Mouse (Mus musculus): ENCODE results near the gene Gpr65. TPM values are rescaled to one million over a fixed set of nuclear protein-coding genes. Genes with fewer than 3 reads are reported as not detected.

Gpr65 gene
- polyA plus RNA-seq, 1 experiment from 2014 or later, result 6.3 TPM

DNA sequence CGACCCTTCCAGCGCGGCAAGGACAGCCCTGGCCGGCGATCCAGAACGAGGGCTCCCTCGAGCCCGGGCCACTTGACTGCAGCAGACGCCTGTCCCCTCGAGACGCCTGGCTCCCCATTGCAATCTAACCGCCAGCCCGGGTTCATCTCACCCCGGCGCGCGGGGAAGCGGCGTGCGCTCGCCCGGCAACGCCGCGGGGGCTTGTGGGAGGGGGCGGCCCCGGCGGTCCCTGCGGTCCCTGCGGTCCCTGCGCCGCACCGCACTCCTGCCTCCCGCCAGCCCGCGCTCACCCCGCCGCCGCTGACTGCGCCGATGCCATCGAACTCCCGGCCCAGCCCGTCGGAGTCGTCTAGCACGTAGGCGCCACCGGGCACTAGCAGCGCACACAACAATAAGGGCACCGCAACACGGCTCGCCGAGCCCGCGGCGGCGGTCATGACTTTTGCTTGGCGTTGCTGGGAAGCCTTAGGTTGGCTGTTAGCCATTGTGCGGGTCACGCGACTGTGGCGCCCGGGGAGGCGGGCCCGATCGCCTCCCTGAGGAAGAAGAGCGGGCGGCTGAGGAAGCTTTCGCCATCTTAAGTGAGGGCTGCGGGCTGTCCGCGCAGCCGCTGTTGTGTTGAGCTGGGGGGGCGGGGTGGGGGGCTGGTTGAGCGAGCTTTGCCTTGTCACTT, 9.5 kb upstream of the Gpr65 start, which contains the start of gene Galc:
Galc (minus strand) TSS at position 615 of the 673 bp plus-strand sequence.
- peak; percentile 89 for ATAC-seq (ENCODE audit: insufficient number of reproducible peaks, low FRiP score, low TSS enrichment, low read depth)
- Histone ChIP-seq H3K27ac (peak within 1 kb of the TSS; percentile 86), H3K4me3 (peak within 1 kb of the TSS; percentile 71), H3K9me3 (no peaks in the 10 kb centered on the region), H3K9ac (peak within 1 kb of the TSS; percentile 76), H3K4me2 (peak within 1 kb of the TSS; percentile 63), H3K36me3 (no peaks in the 10 kb centered on the region), H3K4me1 (no peaks in the 10 kb centered on the region), H3K27me3 (no peaks in the 10 kb centered on the region)
- under 1% methylated on average over 74 of the region's 76 CpGs for WGBS

- no peaks in the 10 kb centered on the region for H3K4me1 ChIP-seq
- peak overlapping the region; percentile 63 for H3K4me2 ChIP-seq
- H3K4me3 ChIP-seq, result peak overlapping the region; percentile 71
- ATAC-seq (ENCODE audit: insufficient number of reproducible peaks, low FRiP score, low TSS enrichment, low read depth), result no peak; the same call in 1 of the 2 replicates
- H3K9me3 ChIP-seq, result no peaks in the 10 kb centered on the region
- H3K27ac ChIP-seq, result peak overlapping the region; percentile 86; the same call in 1 of the 2 replicates
- no peaks in the 10 kb centered on the region for H3K27me3 ChIP-seq
- no peaks in the 10 kb centered on the region for H3K36me3 ChIP-seq
- peak overlapping the region; percentile 76 for H3K9ac ChIP-seq
- 3% methylated on average over 12 of the region's 12 CpGs for WGBS
These were observed 8.9 kb upstream of the Gpr65 start for GRCm38 (mm10) chr12:98259518-98259852.

DNA sequence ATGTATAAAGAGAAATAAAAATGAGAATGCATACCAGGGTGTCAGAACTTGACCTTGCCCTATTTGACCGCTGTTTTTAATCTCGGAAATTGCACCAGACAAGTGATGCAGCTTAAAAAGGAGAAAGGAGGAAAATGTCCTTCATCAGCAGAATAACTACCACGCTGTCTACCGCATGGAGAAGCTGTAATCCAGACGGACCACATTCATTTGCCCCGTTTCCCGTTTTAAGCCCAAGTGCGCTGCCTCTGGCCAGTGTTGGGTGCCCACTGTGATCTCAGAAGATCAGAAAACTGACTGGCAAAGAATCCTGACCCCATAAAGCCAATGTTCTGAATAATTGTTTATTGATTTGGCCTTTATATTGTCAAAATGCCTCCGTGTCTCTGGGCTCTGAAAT, 2.7 kb upstream of the Gpr65 start:
- 85% methylated on average over 9 of the region's 9 CpGs for WGBS
- no peaks in the 10 kb centered on the region for H3K36me3 ChIP-seq
- H3K4me1 ChIP-seq, result no peaks in the 10 kb centered on the region
- no peak overlapping the region for H3K9ac ChIP-seq
- ATAC-seq (ENCODE audit: insufficient number of reproducible peaks, low FRiP score, low TSS enrichment, low read depth), result no peak
- no peak overlapping the region for H3K4me3 ChIP-seq
- no peak overlapping the region for H3K4me2 ChIP-seq
- no peaks in the 10 kb centered on the region for H3K27me3 ChIP-seq
- H3K9me3 ChIP-seq, result no peaks in the 10 kb centered on the region
- H3K27ac ChIP-seq, result no peak overlapping the region

- Histone ChIP-seq H3K9ac (no peak overlapping the region), H3K4me3 (no peak overlapping the region), H3K27me3 (no peaks in the 10 kb centered on the region), H3K27ac (no peak overlapping the region), H3K36me3 (no peaks in the 10 kb centered on the region), H3K4me1 (no peaks in the 10 kb centered on the region), H3K9me3 (no peaks in the 10 kb centered on the region), H3K4me2 (no peak overlapping the region)
- 46% methylated on average over 17 of the region's 17 CpGs for WGBS
- no peak for ATAC-seq (ENCODE audit: insufficient number of reproducible peaks, low FRiP score, low TSS enrichment, low read depth)
These were observed 1.6 kb downstream of the Gpr65 start for GRCm38 (mm10) chr12:98269791-98270745.

DNA sequence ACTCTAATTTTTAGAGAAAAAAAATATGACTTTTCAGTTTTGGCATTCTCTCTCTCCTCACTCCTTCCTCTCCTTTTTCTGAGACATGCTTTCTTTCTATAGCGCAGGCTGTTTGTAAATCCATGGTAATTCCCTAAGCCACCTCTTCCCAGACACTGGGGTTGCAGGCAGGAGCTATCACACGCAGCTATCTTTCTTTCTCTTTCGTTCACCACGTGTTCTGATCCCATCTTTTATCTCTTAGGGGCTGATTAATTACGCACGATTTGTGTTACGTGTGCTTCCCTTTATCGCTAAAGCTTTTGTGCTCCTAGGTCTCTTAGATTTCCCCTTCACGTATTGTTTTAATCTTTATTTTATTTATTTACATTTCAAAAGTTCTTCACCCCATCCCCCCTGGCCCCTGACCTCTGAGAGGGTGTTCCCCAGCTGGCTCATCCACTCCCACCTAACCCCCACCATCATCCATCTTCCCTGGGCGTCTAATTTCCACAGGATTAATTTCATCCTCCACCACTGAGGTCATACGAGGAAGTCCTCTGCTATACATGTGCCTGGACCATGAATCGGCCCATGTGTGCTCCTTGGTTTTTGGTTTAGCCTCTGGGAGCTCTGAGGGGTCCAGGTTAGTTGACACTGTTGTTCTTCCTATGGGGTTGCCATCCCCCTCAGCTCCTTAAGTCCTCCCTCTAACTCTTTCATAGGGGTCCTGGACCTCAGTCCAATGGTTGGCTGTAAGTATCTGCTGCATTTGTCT, 2.6 kb downstream of the Gpr65 start:
- no peak for ATAC-seq (ENCODE audit: insufficient number of reproducible peaks, low FRiP score, low TSS enrichment, low read depth)
- 58% methylated on average over 12 of the region's 12 CpGs for WGBS
- Histone ChIP-seq H3K9me3 (no peaks in the 10 kb centered on the region), H3K4me3 (no peak overlapping the region), H3K9ac (no peak overlapping the region), H3K4me2 (no peak overlapping the region), H3K27ac (no peak overlapping the region), H3K36me3 (no peaks in the 10 kb centered on the region), H3K4me1 (no peaks in the 10 kb centered on the region), H3K27me3 (no peaks in the 10 kb centered on the region)

- Histone ChIP-seq H3K4me3 (no peak overlapping the region), H3K27ac (no peak overlapping the region), H3K9ac (no peak overlapping the region), H3K9me3 (no peaks in the 10 kb centered on the region), H3K4me1 (no peaks in the 10 kb centered on the region), H3K4me2 (no peak overlapping the region), H3K36me3 (no peaks in the 10 kb centered on the region), H3K27me3 (no peaks in the 10 kb centered on the region)
- 79% methylated on average over 7 of the region's 7 CpGs for WGBS
- ATAC-seq (ENCODE audit: insufficient number of reproducible peaks, low FRiP score, low TSS enrichment, low read depth), result no peak
These were observed 4.0 kb downstream of the Gpr65 start for GRCm38 (mm10) chr12:98272433-98272832.

DNA sequence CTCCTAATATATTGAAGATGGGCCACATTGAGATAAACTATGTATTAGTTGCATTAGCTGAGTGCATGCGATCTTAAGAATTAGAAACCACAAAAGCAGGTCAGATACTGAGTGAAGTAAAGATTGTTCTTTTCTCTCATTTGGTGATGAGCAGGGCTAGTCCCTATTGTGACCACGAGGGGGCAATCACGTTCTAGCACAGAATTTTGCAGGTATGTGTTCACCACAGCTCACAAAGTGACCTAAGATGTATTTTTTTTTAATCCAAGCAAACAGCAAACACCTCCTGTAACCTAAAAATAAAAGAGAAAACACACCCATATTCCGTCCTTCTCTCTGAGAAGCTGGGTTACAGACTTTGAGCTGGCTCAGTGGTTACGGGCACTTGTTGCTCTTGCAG, 12.1 kb downstream of the Gpr65 start:
- Histone ChIP-seq H3K9ac (no peak overlapping the region), H3K4me2 (no peak overlapping the region), H3K4me1 (no peaks in the 10 kb centered on the region), H3K27ac (no peak overlapping the region), H3K9me3 (no peaks in the 10 kb centered on the region), H3K4me3 (no peak overlapping the region), H3K36me3 (no peaks in the 10 kb centered on the region), H3K27me3 (no peaks in the 10 kb centered on the region)
- 29% methylated on average over 5 of the region's 5 CpGs for WGBS
- ATAC-seq (ENCODE audit: insufficient number of reproducible peaks, low FRiP score, low TSS enrichment, low read depth), result no peak

DNA sequence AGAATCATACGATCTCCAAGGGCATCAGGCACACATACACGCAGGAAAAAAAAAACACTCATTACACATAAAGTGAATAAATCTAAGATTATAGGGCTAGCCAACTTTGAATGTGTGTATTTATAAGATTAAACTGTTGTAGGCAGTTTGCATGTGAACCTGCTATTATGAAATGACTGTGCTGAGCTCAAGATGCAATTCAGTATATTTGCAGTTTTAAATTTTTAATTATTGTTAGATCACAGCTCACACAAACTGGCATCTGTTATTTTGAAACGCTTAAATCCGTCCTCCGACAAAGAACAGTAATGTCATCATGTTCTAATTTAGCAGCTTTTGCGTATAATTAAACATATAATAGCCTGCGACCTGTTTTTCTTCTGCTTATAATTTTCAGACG, 12.6 kb downstream of the Gpr65 start:
- Histone ChIP-seq H3K27ac (no peak overlapping the region), H3K4me1 (no peaks in the 10 kb centered on the region), H3K36me3 (no peaks in the 10 kb centered on the region), H3K4me2 (no peak overlapping the region), H3K4me3 (no peak overlapping the region), H3K9me3 (no peaks in the 10 kb centered on the region), H3K9ac (no peak overlapping the region), H3K27me3 (no peaks in the 10 kb centered on the region)
- 66% methylated on average over 8 of the region's 8 CpGs for WGBS
- ATAC-seq (ENCODE audit: insufficient number of reproducible peaks, low FRiP score, low TSS enrichment, low read depth), result no peak

- Histone ChIP-seq H3K4me3 (no peak overlapping the region), H3K9me3 (no peaks in the 10 kb centered on the region), H3K4me1 (no peaks in the 10 kb centered on the region), H3K9ac (no peak overlapping the region), H3K27me3 (no peaks in the 10 kb centered on the region), H3K36me3 (no peaks in the 10 kb centered on the region), H3K27ac (peak overlapping the region; percentile 38; the same call in 1 of the 2 replicates), H3K4me2 (no peak overlapping the region)
- ATAC-seq (ENCODE audit: insufficient number of reproducible peaks, low FRiP score, low TSS enrichment, low read depth), result no peak
- 61% methylated on average over 14 of the region's 14 CpGs for WGBS
These were observed 14.5 kb downstream of the Gpr65 start for GRCm38 (mm10) chr12:98282776-98283486.

DNA sequence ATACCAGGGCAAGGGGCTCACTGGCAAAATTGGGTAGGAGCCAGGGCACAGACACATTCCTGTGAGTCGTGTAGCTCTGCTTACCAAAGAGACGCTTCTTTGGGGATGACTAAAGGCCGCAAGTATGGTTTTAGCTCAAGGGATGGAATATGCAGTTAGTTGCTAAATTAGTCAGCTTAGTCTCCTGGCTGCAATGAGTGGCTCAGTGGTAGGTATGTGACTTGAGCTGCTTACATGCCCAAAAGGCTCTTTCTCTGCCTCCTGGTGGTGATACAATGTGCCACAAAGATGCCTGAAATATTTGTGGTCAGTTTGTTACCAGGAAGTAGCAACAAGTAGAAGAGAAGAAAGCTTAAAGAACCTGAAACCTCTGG, 15.0 kb downstream of the Gpr65 start:
- H3K27me3 ChIP-seq, result no peaks in the 10 kb centered on the region
- H3K4me2 ChIP-seq, result no peak overlapping the region
- no peak for ATAC-seq (ENCODE audit: insufficient number of reproducible peaks, low FRiP score, low TSS enrichment, low read depth)
- WGBS, result 44% methylated on average over 3 of the region's 3 CpGs
- peak overlapping the region; percentile 38; the same call in 1 of the 2 replicates for H3K27ac ChIP-seq
- H3K4me3 ChIP-seq, result no peak overlapping the region
- H3K9me3 ChIP-seq, result no peaks in the 10 kb centered on the region
- H3K9ac ChIP-seq, result no peak overlapping the region
- H3K4me1 ChIP-seq, result no peaks in the 10 kb centered on the region
- H3K36me3 ChIP-seq, result no peaks in the 10 kb centered on the region

DNA sequence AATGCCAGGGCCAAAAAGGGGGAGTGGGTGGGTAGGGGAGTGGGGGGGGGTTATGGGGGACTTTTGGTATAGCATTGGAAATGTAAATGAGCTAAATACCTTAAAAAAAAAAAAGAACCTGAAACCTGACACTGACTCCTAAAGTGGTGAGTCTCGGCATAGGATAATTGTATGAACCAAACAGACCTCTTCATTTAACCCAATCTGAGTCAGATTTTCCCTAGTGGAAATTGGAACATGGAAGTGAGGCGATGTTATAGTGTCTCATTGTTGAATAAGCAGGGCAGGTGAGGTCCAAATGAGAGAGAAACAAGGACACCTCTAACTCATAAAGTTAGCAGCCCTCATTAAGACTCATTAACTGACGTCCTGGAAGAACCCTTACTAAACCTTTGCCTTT, 16.0 kb downstream of the Gpr65 start:
- 68% methylated on average over 3 of the region's 3 CpGs for WGBS
- ATAC-seq (ENCODE audit: insufficient number of reproducible peaks, low FRiP score, low TSS enrichment, low read depth), result no peak
- no peaks in the 10 kb centered on the region for H3K4me1 ChIP-seq
- no peak overlapping the region for H3K4me2 ChIP-seq
- H3K27ac ChIP-seq, result no peak overlapping the region
- H3K27me3 ChIP-seq, result no peaks in the 10 kb centered on the region
- H3K9ac ChIP-seq, result no peak overlapping the region
- no peaks in the 10 kb centered on the region for H3K9me3 ChIP-seq
- H3K4me3 ChIP-seq, result no peak overlapping the region
- H3K36me3 ChIP-seq, result no peaks in the 10 kb centered on the region

All from limb, embryonic 15.5 days (tissue).